ENCODE assay signal across 8 mouse cellular contexts in genomic region chr7:128523962-128524581, GRCm38 (mm10). TPM values are rescaled to one million over a fixed set of nuclear protein-coding genes. Genes with fewer than 3 reads are reported as not detected.
DNase-seq lines count a peak whose midpoint lies in the region; ATAC-seq and TF ChIP-seq lines count a peak whose summit lies in the region.

No protein-coding gene starts in this region.

- H3K9ac ChIP-seq in embryonic facial prominence, embryonic 14.5 days (ENCODE audit: low read depth, low read length) = peak overlapping the region; percentile 86
- H3K9ac ChIP-seq in heart, embryonic 13.5 days = peak overlapping the region; percentile 97
- H3K9ac ChIP-seq in kidney, embryonic 15.5 days = peak overlapping the region; percentile 86
- H3K9ac ChIP-seq in lung, postnatal 0 days (replicated peaks; ENCODE audit: low read depth) = peak overlapping the region; percentile 92

- DNase-seq in adrenal gland, postnatal 14 days = peak; percentile 96
- DNase-seq in embryonic facial prominence, embryonic 14.5 days (ENCODE audit: low spot score) = peak; percentile 62
- peak; percentile 84 for DNase-seq in lung, postnatal 0 days (ENCODE audit: low spot score)
- DNase-seq in thymus, postnatal 36 days = peak; percentile 38 to 47

- peak overlapping the region; percentile 63 for H3K4me3 ChIP-seq in embryonic facial prominence, embryonic 14.5 days (ENCODE audit: low read depth, low read length)
- peak overlapping the region; percentile 91 for H3K4me3 ChIP-seq in heart, embryonic 13.5 days
- peak overlapping the region; percentile 74 for H3K4me3 ChIP-seq in kidney, embryonic 15.5 days (replicated peaks)
- H3K4me3 ChIP-seq in lung, postnatal 0 days (ENCODE audit: low read depth, low read length) = peak overlapping the region; percentile 87
- H3K4me3 ChIP-seq in olfactory bulb, adult 2 months (ENCODE audit: insufficient read depth, low read depth, low read length) = peak overlapping the region; percentile 45

- H3K27ac ChIP-seq in embryonic facial prominence, embryonic 14.5 days (replicated peaks; ENCODE audit: low read depth, low read length) = peak overlapping the region; percentile 78
- H3K27ac ChIP-seq in heart, embryonic 13.5 days (replicated peaks) = peak overlapping the region; percentile 99
- H3K27ac ChIP-seq in kidney, embryonic 15.5 days = peak overlapping the region; percentile 92
- H3K27ac ChIP-seq in lung, postnatal 0 days (ENCODE audit: low read length) = peak overlapping the region; percentile 99
- peak overlapping the region; percentile 34; the same call in 1 of the 2 replicates for H3K27ac ChIP-seq in olfactory bulb, adult 2 months (ENCODE audit: insufficient read depth, low read depth, low read length)

- H3K9me3 ChIP-seq in embryonic facial prominence, embryonic 14.5 days (ENCODE audit: control insufficient read depth, low read length) = no peaks in the 10 kb centered on the region
- no peaks in the 10 kb centered on the region for H3K9me3 ChIP-seq in heart, embryonic 13.5 days
- no peaks in the 10 kb centered on the region for H3K9me3 ChIP-seq in kidney, embryonic 15.5 days (replicated peaks)
- H3K9me3 ChIP-seq in lung, postnatal 0 days (ENCODE audit: low read length) = no peaks in the 10 kb centered on the region

- no peak for TF ChIP-seq POLR2A in olfactory bulb, adult 2 months (IDR thresholded peaks at IDR 0.05; ENCODE audit: insufficient read depth, low read depth, low read length)

- no peak; the same call in none of the 2 replicates for TF ChIP-seq CTCF in lung, postnatal 0 days (IDR thresholded peaks at IDR 0.05)
- no peak for TF ChIP-seq CTCF in olfactory bulb, adult 2 months (IDR thresholded peaks at IDR 0.05; ENCODE audit: insufficient read depth, low read depth, low read length)

- TF ChIP-seq EP300 in lung, postnatal 0 days (IDR thresholded peaks at IDR 0.05) = no peak

- peak overlapping the region; percentile 68 for H3K4me2 ChIP-seq in embryonic facial prominence, embryonic 14.5 days (ENCODE audit: low read depth, low read length)
- peak overlapping the region; percentile 86 for H3K4me2 ChIP-seq in heart, embryonic 13.5 days
- H3K4me2 ChIP-seq in kidney, embryonic 15.5 days = peak overlapping the region; percentile 92
- peak overlapping the region; percentile 87 for H3K4me2 ChIP-seq in lung, postnatal 0 days (replicated peaks; ENCODE audit: low read depth, low read length)

- ATAC-seq in CD4-positive, CD25-positive, alpha-beta regulatory T cell, adult 4 months = peak; percentile 65
- peak; percentile 45 for ATAC-seq in embryonic facial prominence, embryonic 14.5 days (ENCODE audit: low read depth)
- ATAC-seq in heart, embryonic 13.5 days (ENCODE audit: extremely low read depth, insufficient number of reproducible peaks, low FRiP score, low TSS enrichment) = peak; percentile 67
- ATAC-seq in kidney, embryonic 15.5 days (replicated peaks; ENCODE audit: low FRiP score) = peak; percentile 77
- ATAC-seq in lung, postnatal 0 days = peak; percentile 74

- under 1% methylated on average over 36 of the region's 51 CpGs for WGBS in embryonic facial prominence, embryonic 14.5 days
- under 1% methylated on average over 51 of the region's 51 CpGs for WGBS in heart, embryonic 13.5 days
- 1% methylated on average over 50 of the region's 51 CpGs for WGBS in kidney, embryonic 15.5 days
- WGBS in lung, postnatal 0 days = 0% methylated on average over 50 of the region's 51 CpGs
- 22% methylated on average over 51 of the region's 51 CpGs for WGBS in olfactory bulb, adult 2 months

- H3K27me3 ChIP-seq in embryonic facial prominence, embryonic 14.5 days (replicated peaks; ENCODE audit: control insufficient read depth, insufficient read depth, low read length) = no peaks in the 10 kb centered on the region
- H3K27me3 ChIP-seq in heart, embryonic 13.5 days (replicated peaks) = no peaks in the 10 kb centered on the region
- H3K27me3 ChIP-seq in kidney, embryonic 15.5 days = no peaks in the 10 kb centered on the region
- H3K27me3 ChIP-seq in lung, postnatal 0 days (replicated peaks; ENCODE audit: insufficient read depth, low read length) = no peaks in the 10 kb centered on the region

- peaks cover 8% of the 10 kb centered on the region; the same call in 1 of the 2 replicates for H3K4me1 ChIP-seq in embryonic facial prominence, embryonic 14.5 days (ENCODE audit: control insufficient read depth, insufficient read depth, low read length)
- peaks cover 59% of the 10 kb centered on the region for H3K4me1 ChIP-seq in heart, embryonic 13.5 days
- H3K4me1 ChIP-seq in kidney, embryonic 15.5 days = peaks cover 26% of the 10 kb centered on the region
- peaks cover 17% of the 10 kb centered on the region; the same call in 1 of the 2 replicates for H3K4me1 ChIP-seq in lung, postnatal 0 days (ENCODE audit: insufficient read depth, low read depth, low read length)
- peaks cover 22% of the 10 kb centered on the region for H3K4me1 ChIP-seq in olfactory bulb, adult 2 months (ENCODE audit: control insufficient read depth, insufficient read depth, low read length)

- H3K36me3 ChIP-seq in embryonic facial prominence, embryonic 14.5 days (ENCODE audit: control insufficient read depth, insufficient read depth, low read length) = no peaks in the 10 kb centered on the region
- H3K36me3 ChIP-seq in heart, embryonic 13.5 days = peaks cover 5% of the 10 kb centered on the region
- H3K36me3 ChIP-seq in kidney, embryonic 15.5 days = no peaks in the 10 kb centered on the region
- no peaks in the 10 kb centered on the region for H3K36me3 ChIP-seq in lung, postnatal 0 days (ENCODE audit: insufficient read depth, low read length)

RNA-seq across cellular contexts. Expression of gene Bag3, which starts 0.7 kb away (rescaled TPM):
- 10 to 100 TPM in 1 of 2 experiments, 1 to 10 TPM in 1; 9.6 to 11.5 TPM for polyA plus RNA-seq in CD4-positive, CD25-positive, alpha-beta regulatory T cell, adult 4 months (2017; shearing (Covaris generic))
- 129 and 192 TPM in 2 replicates for total RNA-seq in adrenal gland, postnatal 14 days (2021)
- polyA plus RNA-seq in embryonic facial prominence, embryonic 14.5 days (2014; fragmentation: Nextera tagmentation; extraction: Ambion mirVana) = 21.7 and 23.6 TPM in 2 replicates
- 21.5 and 22.6 TPM in 2 replicates for polyA plus RNA-seq in heart, embryonic 13.5 days (2015; fragmentation: Nextera tagmentation; extraction: Ambion mirVana)
- polyA plus RNA-seq in kidney, embryonic 15.5 days (2015; fragmentation: Nextera tagmentation; extraction: Ambion mirVana) = 12.7 and 14.2 TPM in 2 replicates
- polyA plus RNA-seq in lung, postnatal 0 days (2015; fragmentation: Nextera tagmentation; extraction: Ambion mirVana) = 20.3 and 23.7 TPM in 2 replicates
- not detected in 2 replicates for polyA plus RNA-seq in olfactory bulb, adult 2 months (2012; ENCODE audit: insufficient read depth, insufficient read length, low replicate concordance, missing spikeins)

Comparison
In these comparisons a context has a peak if more than half of its experiments do, and no peak if none do; other contexts are left out.
1. Peak in every context shown above with its lines: DNase-seq, ATAC-seq, H3K4me3 ChIP-seq and H3K27ac ChIP-seq.
2. DNase-seq: peak in every context shown above with its lines; median percentile 96 in adrenal gland, postnatal 14 days; 84 in lung, postnatal 0 days; 62 in embryonic facial prominence, embryonic 14.5 days; 42 in thymus, postnatal 36 days.
3. H3K27ac ChIP-seq: peak in every context shown above with its lines; median percentile 99 in heart, embryonic 13.5 days; 99 in lung, postnatal 0 days; 92 in kidney, embryonic 15.5 days; 78 in embryonic facial prominence, embryonic 14.5 days; 34 in olfactory bulb, adult 2 months.
4. RNA of gene Bag3, which starts 0.7 kb away (polyA plus RNA-seq): 20.3 to 23.7 TPM in lung, postnatal 0 days, 21.7 to 23.6 TPM in embryonic facial prominence, embryonic 14.5 days, 21.5 to 22.6 TPM in heart, embryonic 13.5 days, 12.7 to 14.2 TPM in kidney, embryonic 15.5 days and 9.6 to 11.5 TPM in CD4-positive, CD25-positive, alpha-beta regulatory T cell, adult 4 months; not detected in olfactory bulb, adult 2 months; every median in the first group is over 10 times any median in the second.